Mouse (Mus musculus) bone marrow macrophage, adult 2 months (primary cell): Measurements from ENCODE around the gene Gm10392.

Experiments
- CTCF ChIP-seq: IDR thresholded peaks from 2 replicates; pipeline ENCODE4 v1.5.1; 2012; ENCODE audit warnings: low read depth, mild to moderate bottlenecking, low read length, moderate library complexity
- POLR2A ChIP-seq: IDR thresholded peaks from 2 replicates; pipeline ENCODE4 v1.6.1; 2012; ENCODE audit warnings: mild to moderate bottlenecking, low read depth, low read length, borderline replicate concordance

DNA sequence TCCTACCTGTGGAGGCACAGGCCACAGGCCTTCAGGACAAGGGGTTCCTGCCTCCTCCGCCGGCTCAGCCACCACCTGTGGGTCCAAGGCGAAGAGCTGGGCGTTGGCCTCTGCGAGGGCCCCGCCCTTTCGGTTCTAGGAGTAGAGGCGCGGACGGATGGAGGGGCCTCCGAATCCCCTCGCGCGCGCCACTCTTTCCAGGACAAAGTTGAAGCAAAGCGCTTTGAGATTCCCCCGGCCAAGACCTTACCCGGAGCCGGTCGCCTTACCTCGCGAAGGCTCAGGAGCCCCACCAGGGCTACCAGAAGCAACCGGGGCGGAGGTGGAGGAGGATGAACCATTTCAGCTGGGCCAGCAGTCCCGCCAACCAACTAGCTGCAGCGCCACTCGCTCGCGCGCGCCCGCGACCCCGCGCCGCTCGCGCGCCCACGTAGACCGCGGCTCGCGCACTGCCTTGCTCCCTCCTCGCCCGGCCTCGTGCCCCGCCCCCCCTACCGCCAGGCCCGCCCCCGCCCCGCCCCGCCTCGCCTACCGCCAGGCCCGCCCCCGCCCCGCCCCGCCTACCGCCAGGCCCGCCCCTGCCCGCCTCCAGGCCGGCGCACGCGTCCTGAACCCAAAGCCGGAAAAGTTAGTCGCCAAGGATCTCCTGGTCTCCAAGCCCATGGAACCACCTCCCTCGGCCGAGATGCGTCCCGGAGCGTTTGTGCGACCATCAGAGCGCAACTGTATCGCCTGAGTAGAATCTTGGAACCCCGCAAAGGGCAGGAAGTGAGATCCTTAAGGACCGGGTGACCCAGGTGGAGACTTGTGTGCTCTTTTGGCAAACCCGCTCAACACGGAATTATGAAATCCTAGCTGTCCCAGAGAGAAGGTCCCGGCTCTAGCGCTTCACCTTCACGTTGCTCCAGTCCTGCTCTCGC is 5.8 kb downstream of the Gm10392 start:
- TF ChIP-seq CTCF (no peak), POLR2A (no peak)
